Mouse (Mus musculus) olfactory bulb, adult 2 months (tissue): Measurements from ENCODE around the gene Nav3. TPM values are rescaled to one million over a fixed set of nuclear protein-coding genes. Genes with fewer than 3 reads are reported as not detected.

ENCODE experiments used
- H3K27ac ChIP-seq: fragments of 200-500 bp; 2 replicates; pipeline ENCODE4 v1.5.1; 2012; ENCODE audit warnings: low read depth, low read length; ENCODE audit not compliant: insufficient read depth
- H3K4me1 ChIP-seq: fragments of 200-500 bp; 2 replicates; pipeline ENCODE4 v1.6.1; 2012; ENCODE audit warnings: low read length; ENCODE audit not compliant: control insufficient read depth, insufficient read depth
- H3K4me3 ChIP-seq: fragments of 200-500 bp; 2 replicates; pipeline ENCODE4 v1.5.1; 2012; ENCODE audit warnings: mild to moderate bottlenecking, low read depth, low read length, moderate library complexity; ENCODE audit not compliant: insufficient read depth
- CTCF ChIP-seq: fragments of 200-500 bp; IDR thresholded peaks from 2 replicates; pipeline ENCODE4 v1.5.1; 2012; ENCODE audit warnings: low read depth, mild to moderate bottlenecking, low read length, moderate library complexity; ENCODE audit not compliant: insufficient read depth
- POLR2A ChIP-seq: fragments of 200-500 bp; IDR thresholded peaks from 2 replicates; pipeline ENCODE4 v1.6.1; 2012; ENCODE audit warnings: mild to moderate bottlenecking, low read depth, low read length, moderate library complexity; ENCODE audit not compliant: insufficient read depth
- WGBS: fragments of 180-500 bp; shearing (Covaris S2); methylation state at CpG from one replicate; pipeline ENCODE4 v1.1.7; 2018; 5-methylcytosine and 5-hydroxymethylcytosine counted together
- polyA plus RNA-seq: library from polyadenylated mRNA; stranded (reverse); fragments of >200 nt; gene quantifications from 2 replicates; pipeline ENCODE4 v1.2.4, GENCODE M21; 2012; ENCODE audit warnings: low replicate concordance; ENCODE audit not compliant: missing spikeins, insufficient read depth, insufficient read length

Nav3 gene
- polyA plus RNA-seq, 1 experiment: not detected

DNA sequence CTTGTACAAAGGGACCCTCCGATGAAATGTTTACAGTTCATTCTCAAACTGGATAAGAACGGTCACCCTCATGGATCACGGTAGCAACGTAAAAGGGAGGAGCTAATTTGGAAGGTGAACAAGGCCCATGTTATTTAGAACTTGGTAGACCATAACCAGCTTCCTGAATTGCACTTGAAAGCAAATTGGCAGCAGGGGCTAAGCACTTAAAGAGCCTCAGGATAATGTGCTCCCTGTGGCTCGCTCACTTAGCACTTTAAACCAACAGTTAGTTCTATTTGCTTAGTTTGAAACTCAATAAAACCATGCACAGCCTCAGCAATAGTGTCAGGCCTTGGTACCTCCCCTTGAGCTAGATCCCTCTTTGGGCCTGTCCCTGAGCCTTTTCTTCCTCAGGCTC is 138.7 kb downstream of the Nav3 start:
- H3K27ac ChIP-seq: no peak overlapping the region
- TF ChIP-seq POLR2A: no peak
- WGBS: 75% methylated on average over 5 of the region's 5 CpGs
- no peaks in the 10 kb centered on the region for H3K4me1 ChIP-seq
- no peak overlapping the region for H3K4me3 ChIP-seq

DNA sequence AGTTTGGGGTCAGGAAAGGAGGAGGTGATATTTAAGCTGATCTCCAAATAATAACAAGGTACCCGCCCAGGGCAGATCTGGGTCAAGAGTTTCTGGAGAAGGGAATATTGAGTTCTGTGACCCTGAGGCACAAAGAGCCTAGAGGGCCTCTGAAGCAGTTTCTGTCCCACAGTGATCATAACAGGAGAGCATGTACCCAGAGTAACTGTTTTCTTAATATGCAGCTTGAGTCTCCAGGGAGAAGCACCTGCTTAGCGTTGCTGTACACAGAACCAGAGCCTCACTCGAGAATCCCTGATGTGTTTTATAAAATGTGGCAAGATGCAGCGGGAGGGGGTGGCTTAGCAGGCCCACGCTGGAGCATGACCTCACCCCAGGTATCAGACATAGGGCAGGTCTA is 141.5 kb downstream of the Nav3 start:
- 61% methylated on average over 5 of the region's 5 CpGs for WGBS
- no peaks in the 10 kb centered on the region for H3K4me1 ChIP-seq
- no peak for TF ChIP-seq POLR2A
- no peak for TF ChIP-seq CTCF
- no peak overlapping the region for H3K4me3 ChIP-seq
- H3K27ac ChIP-seq: no peak overlapping the region

DNA sequence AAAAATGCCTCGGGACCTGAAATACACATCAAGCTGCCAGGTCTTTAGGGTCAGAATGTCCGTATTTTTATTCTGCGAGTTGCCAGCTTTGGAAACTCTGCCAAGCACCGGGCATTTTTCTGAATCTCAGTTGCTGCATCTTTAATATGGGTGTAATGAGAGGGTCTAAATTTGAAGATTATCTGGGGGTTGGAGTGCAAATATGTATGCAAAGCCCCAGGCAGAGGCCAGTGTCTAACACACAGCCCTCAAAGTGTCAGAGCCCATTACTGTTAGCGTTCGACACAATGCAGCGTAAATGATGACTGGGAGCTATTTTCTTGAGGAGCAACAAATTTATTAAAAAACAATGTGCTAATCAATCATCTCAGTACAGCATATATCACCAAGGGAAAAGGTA is 142.0 kb downstream of the Nav3 start:
- no peak overlapping the region for H3K4me3 ChIP-seq
- no peak overlapping the region for H3K27ac ChIP-seq
- H3K4me1 ChIP-seq: no peaks in the 10 kb centered on the region
- WGBS: 73% methylated on average over 7 of the region's 7 CpGs
- TF ChIP-seq CTCF (no peak), POLR2A (no peak)

DNA sequence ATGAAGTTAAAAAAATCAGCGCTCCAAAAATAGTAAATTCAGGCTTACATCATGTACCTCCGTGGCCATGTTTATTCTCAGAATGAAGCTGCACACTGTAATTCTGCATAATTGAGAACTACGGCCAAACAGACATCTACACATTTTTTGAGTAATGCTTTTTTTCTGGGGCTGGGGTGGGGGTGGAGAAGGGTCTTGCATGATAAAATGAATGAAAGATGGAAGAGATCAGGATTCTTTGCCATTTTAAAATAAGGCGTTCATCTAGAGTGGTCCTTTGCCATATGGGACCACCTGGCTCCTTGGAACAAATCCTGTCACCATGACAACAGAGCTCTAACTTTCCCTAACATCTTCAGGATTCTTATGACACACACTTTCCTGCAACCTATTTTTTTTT is 146.5 kb downstream of the Nav3 start:
- no peak overlapping the region for H3K4me3 ChIP-seq
- no peaks in the 10 kb centered on the region for H3K4me1 ChIP-seq
- no peak for TF ChIP-seq POLR2A
- WGBS: 44% methylated on average over 4 of the region's 4 CpGs
- no peak overlapping the region for H3K27ac ChIP-seq

DNA sequence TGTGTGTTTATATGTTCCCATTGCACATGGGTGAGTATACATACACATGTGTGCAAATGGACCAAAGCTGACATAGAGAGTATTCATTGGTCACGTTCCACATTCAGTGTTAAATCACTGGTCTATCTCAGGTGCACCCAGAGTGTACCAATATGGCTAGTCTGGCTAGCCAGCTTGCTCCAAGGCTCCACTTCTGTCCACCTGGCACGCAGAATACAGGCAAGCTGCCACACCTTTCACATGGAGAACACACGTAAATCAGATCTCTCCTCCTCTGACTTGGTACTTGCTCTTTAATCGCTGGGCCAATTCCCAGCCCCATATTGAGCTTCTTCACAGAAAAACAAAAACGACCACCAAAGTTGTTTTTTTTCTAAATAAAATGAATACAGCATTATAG is 150.4 kb downstream of the Nav3 start:
- H3K4me3 ChIP-seq: no peak overlapping the region
- no peak for TF ChIP-seq CTCF
- no peak for TF ChIP-seq POLR2A
- 89% methylated on average over 5 of the region's 5 CpGs for whole genome bisulfite sequencing
- H3K4me1 ChIP-seq: no peaks in the 10 kb centered on the region
- no peak overlapping the region for H3K27ac ChIP-seq

DNA sequence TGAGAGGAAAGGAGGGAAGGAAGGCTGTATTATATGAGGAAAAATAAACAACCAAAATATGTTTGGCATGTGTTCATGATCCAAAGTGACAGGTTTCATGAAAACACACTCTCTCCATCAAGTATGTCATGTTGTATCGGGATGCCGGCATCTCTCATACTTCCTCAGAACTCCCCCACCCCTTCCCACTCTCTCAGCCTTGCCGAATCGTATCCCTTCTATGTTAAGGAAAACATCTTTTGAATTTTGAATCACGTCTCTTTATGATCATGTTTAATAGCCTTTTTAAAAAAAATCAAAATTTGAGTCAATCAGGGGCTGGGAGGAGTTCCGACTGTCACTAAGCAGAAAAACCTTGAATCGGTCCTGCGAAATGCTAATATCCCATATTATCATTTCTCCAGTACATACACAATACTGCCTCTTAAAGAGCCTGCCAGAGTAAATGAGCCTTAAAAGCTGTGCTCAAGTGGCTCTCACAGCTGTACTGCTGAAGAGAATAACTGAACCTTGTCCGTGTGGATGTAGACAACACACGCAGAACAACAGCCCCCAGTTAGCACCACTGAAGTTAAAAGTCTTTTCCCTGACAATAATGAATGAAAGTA is 165.9 kb downstream of the Nav3 start:
- Histone ChIP-seq H3K4me1 (no peaks in the 10 kb centered on the region), H3K4me3 (no peak overlapping the region), H3K27ac (no peak overlapping the region)
- 73% methylated on average over 10 of the region's 10 CpGs for WGBS
- no peak for TF ChIP-seq POLR2A
- TF ChIP-seq CTCF: no peak

DNA sequence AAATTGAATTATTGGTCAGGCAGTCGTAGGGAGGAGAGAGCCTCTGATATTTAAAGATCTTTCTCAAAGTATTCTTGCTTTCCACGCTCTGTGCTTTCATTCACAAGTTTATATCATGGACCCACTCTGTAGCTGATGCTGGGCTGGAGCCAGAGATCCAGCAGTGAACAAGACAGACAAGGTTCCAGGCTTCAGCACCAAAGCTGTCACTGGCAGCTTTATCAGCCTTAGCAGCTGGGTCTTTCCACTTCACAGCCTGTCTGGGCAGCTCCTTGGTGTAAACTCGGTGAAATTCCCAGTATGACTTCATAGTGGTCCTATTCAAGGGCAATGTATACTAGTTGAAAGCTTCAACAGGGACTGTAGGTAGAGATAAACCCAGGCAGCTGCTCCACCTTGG is 172.1 kb downstream of the Nav3 start:
- 71% methylated on average over 3 of the region's 3 CpGs for WGBS
- Histone ChIP-seq H3K27ac (no peak overlapping the region), H3K4me3 (no peak overlapping the region), H3K4me1 (no peaks in the 10 kb centered on the region)
- TF ChIP-seq CTCF: no peak
- no peak for TF ChIP-seq POLR2A

DNA sequence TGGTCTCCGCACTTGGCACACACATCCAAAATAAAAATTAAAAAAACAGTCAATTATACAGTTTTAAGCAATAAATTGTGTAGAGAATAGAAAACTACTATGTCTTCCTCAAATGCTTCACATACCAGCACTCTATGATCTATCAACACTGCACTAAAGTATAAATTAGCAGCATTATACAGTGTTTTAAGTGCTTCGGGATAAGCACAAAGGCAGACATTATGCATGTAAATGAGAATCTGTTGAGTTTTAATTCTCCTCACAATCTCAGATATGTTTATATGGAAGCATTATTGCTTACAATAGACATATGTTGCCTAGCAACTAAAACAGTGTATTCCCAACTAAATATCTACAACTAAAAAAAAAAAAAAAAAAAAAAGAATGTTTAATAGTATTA is 183.2 kb downstream of the Nav3 start:
- Histone ChIP-seq H3K27ac (no peak overlapping the region), H3K4me1 (no peaks in the 10 kb centered on the region), H3K4me3 (no peak overlapping the region)
- 57% methylated on average over 2 of the region's 2 CpGs for WGBS
- TF ChIP-seq POLR2A: no peak
- no peak for TF ChIP-seq CTCF

DNA sequence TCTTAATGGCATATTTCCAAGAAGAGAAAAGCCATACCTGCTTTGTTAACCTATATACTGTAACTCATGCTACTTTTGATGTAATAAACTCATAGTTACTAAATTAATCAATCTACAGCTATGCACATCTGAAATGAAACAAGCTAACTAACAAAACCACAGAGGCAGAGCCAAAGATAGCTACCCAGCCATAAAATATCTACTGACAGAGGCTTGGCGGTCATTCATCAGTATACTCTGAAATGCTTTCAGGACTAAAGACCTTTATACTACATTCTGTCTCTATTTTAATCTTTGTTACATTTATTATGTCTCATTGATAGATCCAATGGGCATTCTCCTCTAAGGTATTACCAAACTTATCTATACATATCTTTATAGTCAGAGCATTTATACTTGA is 185.4 kb downstream of the Nav3 start:
- Histone ChIP-seq H3K27ac (no peak overlapping the region), H3K4me3 (no peak overlapping the region), H3K4me1 (no peaks in the 10 kb centered on the region)
- no peak for TF ChIP-seq CTCF
- no peak for TF ChIP-seq POLR2A
- WGBS: 89% methylated on average over 1 of the region's 1 CpGs

DNA sequence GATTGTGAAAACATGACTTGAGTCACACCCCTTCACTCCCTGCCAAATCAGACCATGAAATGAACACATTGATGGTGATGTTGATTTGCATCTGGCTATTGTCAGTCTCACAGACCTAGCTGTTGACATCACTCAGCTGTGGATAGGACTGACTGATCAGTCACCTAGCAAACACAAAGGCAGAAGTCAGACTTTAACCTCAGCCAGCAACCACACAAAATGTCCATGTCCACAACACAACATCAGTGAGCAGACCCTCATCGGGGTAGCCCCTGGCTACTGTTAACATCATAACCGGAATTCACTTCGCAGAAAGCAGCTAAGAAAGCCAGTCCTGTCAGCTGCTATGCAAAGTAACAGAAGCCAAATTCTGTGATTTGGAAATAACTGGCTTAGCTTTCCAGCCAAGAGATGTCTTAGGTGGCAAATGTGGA is 213.9 kb downstream of the Nav3 start:
- TF ChIP-seq POLR2A (no peak), CTCF (no peak)
- Histone ChIP-seq H3K27ac (no peak overlapping the region), H3K4me3 (no peak overlapping the region), H3K4me1 (no peaks in the 10 kb centered on the region)
- 30% methylated on average over 3 of the region's 3 CpGs for WGBS
